Mouse (Mus musculus): ENCODE data around the gene Odf3l2. TPM values are rescaled to one million over a fixed set of nuclear protein-coding genes. Genes with fewer than 3 reads are reported as not detected.

Odf3l2 gene
- polyA plus RNA-seq (2014; fragmentation: Nextera tagmentation; extraction: Ambion mirVana), result not detected in 2 replicates

DNA sequence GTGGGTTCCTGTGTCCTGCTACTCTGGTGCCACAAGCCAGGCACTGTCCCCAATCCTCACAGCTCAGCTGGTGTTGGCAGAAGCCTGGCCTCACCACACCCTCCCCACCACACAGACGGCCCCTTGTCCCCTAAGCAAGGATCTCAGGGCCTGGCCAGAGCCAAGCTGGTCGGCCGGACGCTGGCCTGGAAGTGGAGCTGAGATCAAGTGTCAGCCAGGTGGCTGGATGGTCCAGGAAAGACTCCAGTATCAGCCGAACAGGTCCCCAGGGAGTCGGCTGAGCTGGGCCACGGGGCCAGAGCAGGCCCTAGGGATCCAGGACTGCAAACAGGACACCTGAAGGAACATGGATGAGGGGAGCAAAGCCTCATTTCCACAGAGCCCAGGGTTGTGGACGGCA, at the start of gene Odf3l2:
Gene Odf3l2 (minus strand): TSS at position 28 of the 400 bp plus-strand sequence.
- Histone ChIP-seq H3K27me3 (replicated peaks; ENCODE audit: control insufficient read depth, insufficient read depth, low read length) (no peaks in the 10 kb centered on the region), H3K9ac (ENCODE audit: low read depth, low read length) (no peak within 1 kb of the TSS), H3K36me3 (ENCODE audit: control insufficient read depth, insufficient read depth, low read length) (no peaks in the 10 kb centered on the region), H3K4me1 (ENCODE audit: control insufficient read depth, insufficient read depth, low read length) (no peaks in the 10 kb centered on the region), H3K4me3 (ENCODE audit: low read depth, low read length) (no peak within 1 kb of the TSS), H3K4me2 (ENCODE audit: low read depth, low read length) (no peak within 1 kb of the TSS), H3K27ac (replicated peaks; ENCODE audit: low read depth, low read length) (no peak within 1 kb of the TSS), H3K9me3 (ENCODE audit: control insufficient read depth, low read length) (no peaks in the 10 kb centered on the region)
- ATAC-seq (ENCODE audit: low read depth), result no peak
- DNase-seq (ENCODE audit: low spot score), result no peak
- WGBS, result 53% methylated on average over 8 of the region's 8 CpGs

DNA sequence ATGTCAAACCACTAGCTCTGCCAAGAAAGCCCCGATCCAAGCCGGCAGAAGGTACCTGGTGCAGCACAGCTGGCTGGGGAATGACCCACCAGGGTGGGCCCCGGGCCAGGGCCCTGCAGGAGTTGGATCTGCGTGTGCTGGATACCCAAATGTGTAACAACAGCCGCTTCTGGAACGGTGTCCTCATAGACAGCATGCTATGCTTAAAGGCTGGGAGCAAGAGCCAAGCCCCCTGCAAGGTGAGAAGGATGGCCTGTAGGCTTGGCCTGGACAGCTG, 48.8 kb upstream of the Odf3l2 start:
- Histone ChIP-seq H3K4me1 (ENCODE audit: control insufficient read depth, insufficient read depth, low read length) (peaks cover 9% of the 10 kb centered on the region; the same call in 1 of the 2 replicates), H3K4me2 (ENCODE audit: low read depth, low read length) (no peak overlapping the region), H3K9ac (ENCODE audit: low read depth, low read length) (no peak overlapping the region), H3K4me3 (ENCODE audit: low read depth, low read length) (no peak overlapping the region), H3K27me3 (replicated peaks; ENCODE audit: control insufficient read depth, insufficient read depth, low read length) (no peaks in the 10 kb centered on the region), H3K27ac (replicated peaks; ENCODE audit: low read depth, low read length) (no peak overlapping the region), H3K36me3 (ENCODE audit: control insufficient read depth, insufficient read depth, low read length) (peaks cover under 1% of the 10 kb centered on the region; the same call in 1 of the 2 replicates), H3K9me3 (ENCODE audit: control insufficient read depth, low read length) (no peaks in the 10 kb centered on the region)
- DNase-seq (ENCODE audit: low spot score) (no peak), ATAC-seq (ENCODE audit: low read depth) (no peak)
- 78% methylated on average over 6 of the region's 6 CpGs for WGBS

DNA sequence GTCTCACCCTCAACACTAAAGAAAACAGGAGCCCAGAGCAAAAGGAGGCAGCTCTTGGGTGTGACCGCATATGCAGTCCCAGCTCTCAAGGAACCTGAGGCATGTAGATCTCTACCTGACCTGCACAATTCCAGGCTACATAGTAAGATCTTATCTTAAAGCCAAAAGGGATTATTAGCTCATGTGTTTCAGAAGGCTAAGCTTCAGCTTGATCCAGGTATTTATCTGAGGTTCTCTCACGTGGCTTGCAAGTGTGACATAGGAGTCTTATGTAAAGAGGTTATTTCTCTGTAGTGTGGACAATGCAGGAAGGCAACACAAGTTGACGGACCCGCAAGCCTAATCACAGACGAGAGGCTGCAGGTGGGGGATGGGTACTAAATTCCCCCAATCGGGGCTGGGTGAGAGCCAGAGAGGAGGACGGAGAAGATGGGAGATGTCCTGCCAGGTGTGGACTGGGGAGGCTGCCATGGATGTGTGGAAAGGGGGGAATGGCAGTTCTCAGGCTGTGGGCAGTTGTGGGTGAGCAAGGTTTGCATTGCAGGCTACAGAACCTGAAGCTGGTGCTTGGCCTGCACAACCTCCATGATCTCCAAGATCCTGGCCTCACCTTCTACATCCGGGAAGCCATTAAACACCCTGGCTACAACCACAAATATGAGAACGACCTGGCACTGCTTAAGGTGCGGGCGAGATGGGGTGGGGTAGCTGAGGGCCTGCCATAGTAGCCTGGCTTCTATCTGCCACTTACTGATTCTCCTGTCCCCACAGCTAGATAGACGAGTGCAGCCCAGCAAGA, 48.2 kb upstream of the Odf3l2 start:
- Histone ChIP-seq H3K27me3 (replicated peaks; ENCODE audit: control insufficient read depth, insufficient read depth, low read length) (no peaks in the 10 kb centered on the region), H3K4me1 (ENCODE audit: control insufficient read depth, insufficient read depth, low read length) (peaks cover 9% of the 10 kb centered on the region; the same call in 1 of the 2 replicates), H3K9me3 (ENCODE audit: control insufficient read depth, low read length) (no peaks in the 10 kb centered on the region), H3K4me2 (ENCODE audit: low read depth, low read length) (no peak overlapping the region), H3K4me3 (ENCODE audit: low read depth, low read length) (no peak overlapping the region), H3K9ac (ENCODE audit: low read depth, low read length) (0 out of 2 replicates have a peak overlapping the region, but pooled peaks have one; percentile 19), H3K36me3 (ENCODE audit: control insufficient read depth, insufficient read depth, low read length) (peaks cover 6% of the 10 kb centered on the region), H3K27ac (replicated peaks; ENCODE audit: low read depth, low read length) (no peak overlapping the region)
- no peak for ATAC-seq (ENCODE audit: low read depth)
- 70% methylated on average over 12 of the region's 12 CpGs for WGBS
- no peak for DNase-seq (ENCODE audit: low spot score)

DNA sequence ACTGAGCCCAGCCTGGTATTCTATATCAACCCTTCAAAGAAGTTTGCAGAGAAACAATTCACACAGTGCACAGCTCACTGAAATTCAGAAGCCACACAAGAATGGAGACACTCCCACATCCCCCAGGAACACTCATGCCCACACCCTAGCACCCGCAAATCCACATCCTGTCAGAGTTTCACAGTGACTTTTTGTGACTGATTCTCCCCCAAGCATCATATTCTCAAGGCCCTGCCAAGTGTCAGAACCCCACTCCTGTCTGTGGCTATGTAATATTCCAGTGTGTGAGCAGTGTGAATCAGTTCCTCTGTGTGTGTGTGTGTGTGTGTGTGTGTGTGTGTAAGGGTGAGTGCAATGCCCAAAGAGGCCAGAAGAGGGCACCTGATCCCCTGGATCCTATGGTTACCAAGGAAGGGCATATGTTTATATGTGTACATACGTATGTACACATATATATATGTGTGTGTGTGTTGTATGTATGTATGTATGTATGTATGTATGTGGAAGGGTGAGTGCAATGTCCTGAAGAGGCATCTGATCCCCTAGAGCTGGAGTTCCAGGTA, 46.5 kb upstream of the Odf3l2 start:
- ATAC-seq (ENCODE audit: low read depth) (no peak), DNase-seq (ENCODE audit: low spot score) (no peak)
- WGBS, result 98% methylated on average over 2 of the region's 2 CpGs
- Histone ChIP-seq H3K9me3 (ENCODE audit: control insufficient read depth, low read length) (no peaks in the 10 kb centered on the region), H3K4me1 (ENCODE audit: control insufficient read depth, insufficient read depth, low read length) (peaks cover 9% of the 10 kb centered on the region; the same call in 1 of the 2 replicates), H3K9ac (ENCODE audit: low read depth, low read length) (no peak overlapping the region), H3K4me2 (ENCODE audit: low read depth, low read length) (no peak overlapping the region), H3K27me3 (replicated peaks; ENCODE audit: control insufficient read depth, insufficient read depth, low read length) (no peaks in the 10 kb centered on the region), H3K36me3 (ENCODE audit: control insufficient read depth, insufficient read depth, low read length) (peaks cover 23% of the 10 kb centered on the region), H3K4me3 (ENCODE audit: low read depth, low read length) (no peak overlapping the region), H3K27ac (replicated peaks; ENCODE audit: low read depth, low read length) (no peak overlapping the region)

DNA sequence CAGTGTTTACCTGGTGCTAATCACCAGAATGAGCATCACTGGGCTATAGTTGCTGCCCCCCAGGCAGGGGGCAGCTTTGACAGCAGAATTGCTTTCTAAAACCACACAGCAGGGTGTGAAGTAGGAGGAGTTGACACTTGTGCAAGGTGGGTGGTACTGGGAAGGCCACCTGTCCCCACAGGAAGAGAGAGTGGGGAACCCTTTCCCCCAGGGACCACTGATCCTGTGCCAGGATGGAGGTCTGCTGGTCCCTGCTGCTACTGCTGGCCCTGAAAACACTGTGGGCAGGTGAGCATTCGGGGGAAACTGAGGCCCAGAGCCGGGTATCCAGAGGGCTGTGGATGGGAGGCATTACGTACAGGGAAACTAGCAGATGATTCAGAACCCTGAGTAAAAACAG, 43.6 kb upstream of the Odf3l2 start:
- WGBS, result 94% methylated on average over 3 of the region's 3 CpGs

DNA sequence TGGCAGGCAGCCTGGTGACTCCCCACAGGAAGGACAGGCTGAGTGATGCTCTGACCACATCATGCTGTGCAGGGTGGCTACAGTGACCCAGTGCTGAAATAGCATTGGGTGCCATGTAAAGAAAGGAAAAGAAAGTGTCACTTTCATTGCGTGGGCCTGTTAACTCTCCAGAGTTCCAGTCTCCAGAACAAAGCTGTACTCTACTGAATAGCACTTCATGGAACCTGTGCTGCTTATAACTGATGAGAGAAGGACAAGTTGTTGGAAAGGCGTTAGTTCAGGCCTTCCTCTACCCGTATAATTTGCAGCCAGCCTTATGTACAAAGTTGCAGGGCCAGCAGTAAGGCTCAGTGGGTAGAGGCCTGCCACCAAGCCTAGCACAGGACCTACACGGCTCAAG, 43.2 kb upstream of the Odf3l2 start, which contains the start of gene Gzmm:
Gene Gzmm (plus strand): TSS at position 301 of the 400 bp plus-strand sequence.
- WGBS, result 77% methylated on average over 4 of the region's 4 CpGs
- DNase-seq (ENCODE audit: low spot score), result no peak

More for the DNA sequence above, 43.6 kb upstream of the Odf3l2 start:
- peaks cover 52% of the 10 kb centered on the region for H3K36me3 ChIP-seq (ENCODE audit: control insufficient read depth, insufficient read depth, low read length)
- no peaks in the 10 kb centered on the region for H3K27me3 ChIP-seq (replicated peaks; ENCODE audit: control insufficient read depth, insufficient read depth, low read length)
- no peaks in the 10 kb centered on the region for H3K4me1 ChIP-seq (ENCODE audit: control insufficient read depth, insufficient read depth, low read length)
- H3K27ac ChIP-seq (replicated peaks; ENCODE audit: low read depth, low read length), result no peak overlapping the region
- no peak overlapping the region for H3K4me2 ChIP-seq (ENCODE audit: low read depth, low read length)
- ATAC-seq (ENCODE audit: low read depth) (no peak), DNase-seq (ENCODE audit: low spot score) (no peak)
- no peak overlapping the region for H3K4me3 ChIP-seq (ENCODE audit: low read depth, low read length)
- no peak overlapping the region for H3K9ac ChIP-seq (ENCODE audit: low read depth, low read length)
- no peaks in the 10 kb centered on the region for H3K9me3 ChIP-seq (ENCODE audit: control insufficient read depth, low read length)

DNA sequence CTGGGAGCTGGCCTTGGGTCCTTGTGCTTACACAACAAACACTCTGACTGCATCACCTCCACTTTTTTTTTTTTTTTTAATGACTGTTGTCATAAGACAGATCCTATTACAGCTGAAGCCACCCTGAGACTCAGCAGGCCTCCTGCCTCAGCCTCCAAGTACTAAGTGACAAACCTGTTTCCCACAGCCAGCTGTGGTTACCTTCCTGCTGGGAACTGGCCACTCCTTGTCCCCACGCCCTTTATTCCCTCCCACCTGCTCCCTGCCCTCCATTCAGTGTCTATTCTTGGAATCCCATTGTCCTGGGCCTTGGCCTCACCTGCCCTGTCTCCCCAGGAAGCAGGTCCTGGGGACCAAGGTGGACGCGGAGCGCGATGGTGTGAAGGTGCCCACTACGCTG, 42.0 kb upstream of the Odf3l2 start:
- no peak for DNase-seq (ENCODE audit: low spot score)
- no peak overlapping the region for H3K27ac ChIP-seq (replicated peaks; ENCODE audit: low read depth, low read length)
- no peak overlapping the region for H3K9ac ChIP-seq (ENCODE audit: low read depth, low read length)
- no peak overlapping the region for H3K4me2 ChIP-seq (ENCODE audit: low read depth, low read length)
- H3K4me1 ChIP-seq (ENCODE audit: control insufficient read depth, insufficient read depth, low read length), result peaks cover 11% of the 10 kb centered on the region; the same call in 1 of the 2 replicates
- H3K4me3 ChIP-seq (ENCODE audit: low read depth, low read length), result no peak overlapping the region
- ATAC-seq (ENCODE audit: low read depth), result no peak
- WGBS, result 95% methylated on average over 6 of the region's 6 CpGs
- H3K36me3 ChIP-seq (ENCODE audit: control insufficient read depth, insufficient read depth, low read length), result peaks cover 55% of the 10 kb centered on the region
- no peaks in the 10 kb centered on the region for H3K9me3 ChIP-seq (ENCODE audit: control insufficient read depth, low read length)
- no peaks in the 10 kb centered on the region for H3K27me3 ChIP-seq (replicated peaks; ENCODE audit: control insufficient read depth, insufficient read depth, low read length)

More for the DNA sequence above, 43.2 kb upstream of the Odf3l2 start, which contains the start of gene Gzmm:
- H3K27ac ChIP-seq (replicated peaks; ENCODE audit: low read depth, low read length), result no peak within 1 kb of the TSS
- no peak within 1 kb of the TSS for H3K4me2 ChIP-seq (ENCODE audit: low read depth, low read length)
- H3K4me1 ChIP-seq (ENCODE audit: control insufficient read depth, insufficient read depth, low read length), result peaks cover 3% of the 10 kb centered on the region; the same call in 1 of the 2 replicates
- ATAC-seq (ENCODE audit: low read depth), result no peak
- no peak within 1 kb of the TSS for H3K9ac ChIP-seq (ENCODE audit: low read depth, low read length)
- H3K4me3 ChIP-seq (ENCODE audit: low read depth, low read length), result no peak within 1 kb of the TSS
- H3K36me3 ChIP-seq (ENCODE audit: control insufficient read depth, insufficient read depth, low read length), result peaks cover 55% of the 10 kb centered on the region
- no peaks in the 10 kb centered on the region for H3K9me3 ChIP-seq (ENCODE audit: control insufficient read depth, low read length)
- no peaks in the 10 kb centered on the region for H3K27me3 ChIP-seq (replicated peaks; ENCODE audit: control insufficient read depth, insufficient read depth, low read length)

DNA sequence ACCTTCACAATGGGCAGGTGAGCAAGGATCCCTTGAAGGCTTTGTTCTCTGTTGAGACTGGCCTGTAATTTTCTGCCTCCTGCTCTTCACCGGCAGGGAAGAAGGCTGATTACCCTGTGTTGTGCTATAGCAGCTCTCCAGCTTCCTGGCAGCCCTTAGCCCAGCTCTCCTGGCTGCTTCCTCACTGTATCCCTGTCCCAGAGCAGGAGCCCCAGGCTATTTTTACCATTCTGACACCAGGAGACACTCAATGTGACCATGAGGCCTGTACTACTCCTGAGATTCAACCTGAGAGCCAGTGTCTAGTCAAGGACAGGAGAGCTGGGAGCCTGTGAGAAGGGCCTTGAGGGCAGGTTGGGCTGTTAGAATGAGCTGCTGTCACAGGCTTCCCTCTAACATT, 41.2 kb upstream of the Odf3l2 start:
- Histone ChIP-seq H3K27ac (replicated peaks; ENCODE audit: low read depth, low read length) (no peak overlapping the region), H3K4me3 (ENCODE audit: low read depth, low read length) (no peak overlapping the region), H3K9ac (ENCODE audit: low read depth, low read length) (no peak overlapping the region), H3K9me3 (ENCODE audit: control insufficient read depth, low read length) (no peaks in the 10 kb centered on the region), H3K4me1 (ENCODE audit: control insufficient read depth, insufficient read depth, low read length) (peaks cover 11% of the 10 kb centered on the region; the same call in 1 of the 2 replicates), H3K4me2 (ENCODE audit: low read depth, low read length) (no peak overlapping the region), H3K36me3 (ENCODE audit: control insufficient read depth, insufficient read depth, low read length) (peaks cover 55% of the 10 kb centered on the region), H3K27me3 (replicated peaks; ENCODE audit: control insufficient read depth, insufficient read depth, low read length) (no peaks in the 10 kb centered on the region)
- no peak for ATAC-seq (ENCODE audit: low read depth)
- no peak for DNase-seq (ENCODE audit: low spot score)
- WGBS, result 92% methylated on average over 1 of the region's 1 CpGs
